Mouse (Mus musculus) mouse embryonic stem cell (cell line): ENCODE results near the gene Sec14l4.
"Not testable (repeated sequence)": the region's sequence is repeated elsewhere in the genome, so short reads cannot be mapped to it uniquely, and the experiment has no call there.

Experiments used
- in situ Hi-C, 2 experiments: fragments of 300-500 bp; cut with MboI; formaldehyde crosslinking; loops; 1 replicate in 1 of 2; 3 replicates in 1 of 2; pipeline ENCODE4 v1.14.3; 2019 to 2020; ENCODE audit warnings: low sequenced_read_pairs in 2 of 2, low pct_unique_long_range_greater_than_20kb in 1 of 2, mixed read lengths in 1 of 2; ENCODE audit not compliant: unreplicated experiment in 1 of 2

The Sec14l4 gene

DNA sequence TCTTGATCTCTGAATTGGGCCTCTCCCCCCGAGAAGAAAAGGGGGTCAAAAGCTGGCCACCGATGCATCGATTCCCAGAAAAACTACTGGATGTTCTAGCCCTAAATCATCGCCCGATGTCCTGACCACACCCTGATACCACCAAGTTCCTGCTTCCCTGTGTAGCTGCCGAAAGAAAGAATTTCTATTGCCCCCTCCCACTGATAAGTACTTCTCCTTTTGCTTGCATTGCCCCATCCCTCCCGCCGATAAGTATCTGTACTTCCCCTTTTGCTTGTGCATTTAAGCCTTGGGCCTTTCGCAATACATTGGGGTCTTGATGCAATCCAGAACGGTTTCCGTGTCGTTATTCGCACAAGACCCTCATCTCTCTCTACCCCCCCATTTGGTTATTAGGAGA, 9.2 kb upstream of the Sec14l4 start:
- in situ Hi-C loops, result not testable (repeated sequence)

DNA sequence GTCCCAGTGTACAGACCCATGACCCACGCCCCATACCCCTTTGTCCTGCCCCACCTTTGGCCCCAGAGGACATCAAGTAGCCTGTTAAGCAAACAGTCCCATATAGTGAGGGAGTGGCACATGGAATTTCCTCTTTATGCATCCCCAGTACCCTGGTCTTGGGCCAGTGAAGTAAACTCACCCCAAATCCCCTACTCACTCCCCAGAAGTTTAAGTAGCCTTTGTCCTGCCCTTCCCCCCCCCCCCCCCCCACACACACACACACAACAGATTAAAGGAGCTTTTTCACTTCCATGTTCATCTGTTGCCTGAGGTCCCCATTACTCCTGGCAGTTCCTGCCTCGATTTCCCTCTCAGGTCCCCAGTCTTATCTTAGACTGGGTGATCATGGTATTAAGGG, 7.9 kb upstream of the Sec14l4 start:
- in situ Hi-C loops, result no loop called here

DNA sequence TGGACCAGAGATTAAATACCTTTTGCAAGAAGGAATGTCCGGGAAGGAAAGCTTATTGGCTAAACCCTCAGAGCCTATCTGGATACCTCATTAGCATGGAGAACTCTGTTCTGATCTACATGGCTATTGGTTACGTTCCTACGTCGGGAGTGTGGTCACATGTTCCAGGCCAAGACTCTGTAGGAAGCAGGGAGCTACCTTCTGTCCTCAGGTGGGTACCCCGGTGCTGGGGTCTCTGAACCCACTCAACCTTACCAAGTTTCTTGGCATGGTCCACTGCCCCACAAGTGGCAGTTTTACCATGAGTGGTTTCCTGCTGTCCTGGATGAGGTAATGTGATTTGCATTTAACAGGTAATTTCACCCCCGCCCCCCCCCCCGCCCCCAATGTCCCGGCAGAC, 4.2 kb upstream of the Sec14l4 start:
- in situ Hi-C loops, result no loop called here

DNA sequence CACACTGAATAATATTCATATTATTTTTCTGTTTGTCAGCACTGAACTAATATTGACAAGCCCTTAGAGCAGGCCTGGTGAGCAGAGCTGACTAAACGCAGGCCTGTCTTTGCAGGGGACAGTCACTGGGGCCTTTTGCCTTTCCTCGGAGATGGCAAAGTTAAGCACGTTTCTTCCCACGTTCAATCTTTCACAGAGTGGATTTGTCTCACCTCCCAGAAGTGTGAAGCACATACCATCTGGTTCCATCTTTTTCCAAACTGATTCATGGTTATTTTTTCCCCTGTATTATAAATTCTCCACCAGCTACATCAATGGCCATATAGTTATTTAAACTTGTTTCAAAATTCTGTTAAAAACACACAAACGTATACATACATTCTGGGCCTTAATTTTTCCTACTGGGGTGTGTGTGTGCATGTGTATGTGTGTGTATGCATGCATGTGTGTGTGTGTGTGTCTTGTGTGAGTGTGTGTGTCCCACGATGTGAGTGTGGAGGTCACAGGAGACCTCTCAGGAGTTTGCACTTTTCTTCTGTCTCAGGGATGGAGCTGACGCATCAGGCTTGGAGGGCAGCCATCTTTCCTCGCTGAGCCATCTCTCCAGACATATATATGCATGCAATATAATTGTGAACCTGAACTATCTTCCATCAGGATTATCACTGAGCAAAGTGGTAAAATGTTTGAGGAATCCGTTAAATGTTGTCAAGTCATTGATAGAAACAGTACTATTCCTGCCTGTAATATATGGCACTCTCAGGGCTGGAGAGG, 3.5 kb upstream of the Sec14l4 start:
- in situ Hi-C loops, result no loop called here

DNA sequence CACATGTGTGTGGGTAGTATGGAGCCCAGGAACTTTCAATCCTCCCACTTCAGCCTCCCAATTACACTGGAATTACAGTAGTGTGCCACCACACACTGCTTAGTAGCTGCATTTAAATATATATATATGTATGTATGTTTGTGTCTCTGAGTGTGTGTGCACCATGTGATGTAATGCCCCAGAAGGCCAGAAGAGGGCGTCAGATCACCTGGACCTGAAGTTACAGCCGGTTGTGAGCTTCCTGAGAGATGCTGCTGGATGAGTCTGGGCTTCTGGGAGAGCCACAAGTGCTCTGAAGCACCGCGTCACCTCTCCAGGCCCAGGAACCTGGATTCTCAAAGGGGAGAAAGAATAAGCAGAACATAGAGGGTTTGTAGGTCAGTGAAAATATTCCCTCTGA, 1.9 kb upstream of the Sec14l4 start:
- in situ Hi-C loops, result no loop called here

DNA sequence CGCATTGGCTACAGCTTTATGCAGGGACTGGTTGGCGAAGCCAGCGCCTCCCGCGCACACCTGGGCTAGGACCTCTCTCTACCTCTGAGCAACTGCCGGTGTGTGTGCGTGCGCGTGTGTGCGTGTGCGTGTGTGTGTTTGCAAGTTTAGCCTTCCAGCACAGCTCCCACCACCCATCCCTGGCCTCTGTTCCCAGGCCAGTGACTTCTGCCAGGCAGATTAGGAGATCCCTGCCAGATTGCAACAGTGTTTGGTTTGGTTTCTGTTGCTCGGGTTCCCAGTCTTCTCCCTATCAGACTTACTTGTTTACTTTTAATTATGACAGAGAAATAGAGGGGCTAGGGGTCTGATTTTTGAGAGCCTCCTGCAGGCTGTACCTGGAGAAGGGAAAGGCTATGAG, 699 bp downstream of the Sec14l4 start:
- in situ Hi-C loops, result no loop called here

DNA sequence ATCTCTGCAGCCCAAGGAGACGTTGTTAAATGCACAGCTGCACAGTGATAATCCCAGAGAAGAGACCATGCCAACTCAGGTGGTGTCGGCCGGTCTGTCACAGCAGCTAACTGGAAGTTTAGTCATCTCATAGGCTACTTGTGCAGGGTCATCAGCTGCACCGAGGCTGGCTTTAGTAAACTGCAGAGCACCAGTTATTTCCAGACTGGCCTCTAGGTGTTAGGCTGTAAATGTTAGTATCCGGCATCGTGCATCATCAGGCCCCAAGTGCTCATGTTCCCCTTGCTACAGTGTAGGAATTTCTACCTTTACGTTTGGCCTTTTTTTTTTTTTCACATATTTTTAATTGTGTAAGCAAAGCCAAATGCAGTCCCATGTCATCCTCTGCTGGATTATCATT, 2.2 kb downstream of the Sec14l4 start:
- in situ Hi-C loops, result no loop called here

DNA sequence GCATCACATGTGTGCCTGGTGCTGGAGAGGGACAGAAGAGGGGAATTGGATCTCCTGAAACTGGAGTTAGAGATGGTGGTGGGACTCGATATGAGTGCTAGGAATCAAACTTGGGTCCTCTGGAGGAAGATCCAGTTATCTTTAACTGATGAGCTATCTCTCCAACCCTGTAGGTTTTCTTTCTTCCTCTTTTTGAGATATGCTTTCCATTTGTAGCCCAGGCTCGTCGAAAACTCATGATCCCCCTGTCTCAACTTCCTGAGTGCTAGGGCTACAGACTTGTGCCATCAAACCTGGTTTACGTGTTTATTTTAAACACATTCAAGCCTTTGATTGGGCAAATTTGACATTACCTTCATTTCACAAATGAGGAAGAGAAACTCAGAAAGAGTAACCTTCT, 2.9 kb downstream of the Sec14l4 start:
- in situ Hi-C loops, result no loop called here

DNA sequence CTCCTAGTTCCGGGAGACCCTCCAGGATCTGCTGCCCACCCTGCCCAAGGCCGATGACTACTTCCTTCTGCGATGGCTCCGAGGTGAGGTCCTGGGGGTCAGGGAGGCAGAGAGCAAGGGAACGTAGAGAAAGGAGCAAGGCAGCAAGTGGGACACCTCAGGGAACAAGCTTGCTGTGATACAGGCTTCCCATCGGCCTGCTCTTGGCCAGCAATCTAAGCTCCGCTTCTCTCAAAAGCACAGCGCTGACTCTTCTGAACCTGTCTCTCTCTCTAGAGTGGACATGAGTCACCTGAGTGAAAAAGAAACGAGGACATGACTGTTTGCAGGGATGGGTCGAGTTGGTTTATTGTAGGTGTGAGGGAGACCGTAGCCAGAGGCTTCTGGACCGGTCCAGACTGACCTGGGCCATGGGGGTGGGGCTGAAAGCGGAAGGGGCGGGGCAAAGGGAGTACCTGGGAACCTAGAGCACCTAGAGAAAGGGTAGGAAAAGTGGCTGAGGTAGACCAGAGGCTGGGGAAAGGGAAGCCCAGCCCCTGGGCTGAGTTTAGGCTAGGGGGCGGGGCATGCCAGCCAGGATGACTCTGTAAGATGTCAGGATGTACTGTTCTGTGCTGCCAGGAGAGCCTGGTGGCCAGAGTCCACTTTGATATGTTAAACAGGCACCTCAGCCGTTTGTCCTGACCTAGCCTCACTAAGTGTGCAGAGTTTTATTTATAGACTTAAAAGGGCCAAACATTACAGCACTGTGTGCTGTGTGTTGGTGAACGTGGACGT, 4.0 kb downstream of the Sec14l4 start:
- in situ Hi-C loops, result no loop called here

DNA sequence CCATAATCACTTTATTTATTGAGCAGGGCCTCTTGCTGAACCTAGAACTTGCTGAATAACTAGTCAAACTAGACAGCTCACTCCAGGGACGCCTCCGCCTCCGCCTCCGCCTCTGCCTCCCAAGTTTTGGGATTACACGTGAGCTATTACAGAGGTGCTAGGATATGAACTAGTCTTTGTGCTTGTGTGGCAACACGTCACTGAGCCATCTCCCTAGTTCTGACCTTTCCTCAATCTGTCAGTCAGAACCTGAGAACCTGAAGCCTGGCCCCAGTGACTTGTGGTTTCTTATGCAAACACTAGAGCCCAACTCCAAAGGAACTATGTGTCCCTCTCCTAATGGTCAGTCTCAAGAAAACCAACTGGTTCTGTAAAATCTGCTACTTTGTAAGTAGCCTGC, 4.7 kb downstream of the Sec14l4 start:
- in situ Hi-C loops, result no loop called here

DNA sequence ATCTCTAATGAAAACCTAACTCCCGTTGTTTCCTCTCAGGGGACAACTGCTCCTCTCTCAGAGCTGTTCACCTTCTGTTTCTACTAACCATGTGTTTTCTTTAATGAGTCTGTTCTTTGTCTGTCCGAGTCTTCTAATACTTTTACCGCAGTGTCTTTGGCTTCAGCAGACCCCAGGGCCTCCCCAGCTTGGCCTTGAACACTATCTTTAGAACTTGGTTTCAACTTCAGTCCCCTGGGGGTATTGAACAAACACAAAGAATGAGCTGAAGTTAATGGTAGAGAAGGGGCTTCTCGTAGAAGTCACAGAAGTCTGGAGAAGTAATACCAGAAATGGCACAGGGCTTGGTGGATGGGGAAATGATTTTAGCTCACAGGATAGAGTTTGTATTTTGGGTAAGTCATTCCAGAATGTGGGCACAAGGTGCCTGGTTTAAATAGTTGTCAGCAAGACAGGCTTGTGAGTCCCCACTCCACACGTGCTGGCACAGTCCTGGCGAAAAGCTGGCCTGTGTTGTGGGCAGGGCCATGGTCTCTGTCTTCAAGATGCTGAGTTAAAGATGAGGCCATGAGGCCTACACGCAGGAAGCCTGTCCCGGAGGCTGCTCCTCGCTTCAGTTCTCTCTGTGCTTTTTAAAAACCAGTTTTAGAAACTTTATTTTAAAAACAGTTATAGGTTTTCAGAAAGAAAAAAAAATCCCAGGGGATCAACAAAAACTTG, 5.3 kb downstream of the Sec14l4 start:
- in situ Hi-C loops, result no loop called here

DNA sequence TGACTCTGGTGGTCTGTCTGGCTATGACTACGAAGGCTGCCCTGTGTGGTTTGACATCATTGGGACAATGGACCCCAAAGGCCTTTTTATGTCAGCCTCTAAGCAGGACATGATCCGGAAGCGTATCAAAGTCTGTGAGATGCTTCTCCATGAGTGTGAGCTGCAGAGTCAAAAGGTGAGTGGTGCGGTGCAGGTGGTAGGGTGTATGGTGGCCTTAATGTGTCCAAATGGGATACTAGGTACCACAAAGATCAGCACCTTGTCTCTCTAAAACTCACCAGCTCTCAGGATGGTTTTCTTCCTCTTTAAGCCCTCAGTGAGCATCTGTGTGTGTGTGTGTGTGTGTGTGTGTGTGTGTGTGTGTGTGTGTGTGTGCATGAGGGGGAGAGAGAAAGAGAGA, 8.7 kb downstream of the Sec14l4 start:
- in situ Hi-C loops, result no loop called here

DNA sequence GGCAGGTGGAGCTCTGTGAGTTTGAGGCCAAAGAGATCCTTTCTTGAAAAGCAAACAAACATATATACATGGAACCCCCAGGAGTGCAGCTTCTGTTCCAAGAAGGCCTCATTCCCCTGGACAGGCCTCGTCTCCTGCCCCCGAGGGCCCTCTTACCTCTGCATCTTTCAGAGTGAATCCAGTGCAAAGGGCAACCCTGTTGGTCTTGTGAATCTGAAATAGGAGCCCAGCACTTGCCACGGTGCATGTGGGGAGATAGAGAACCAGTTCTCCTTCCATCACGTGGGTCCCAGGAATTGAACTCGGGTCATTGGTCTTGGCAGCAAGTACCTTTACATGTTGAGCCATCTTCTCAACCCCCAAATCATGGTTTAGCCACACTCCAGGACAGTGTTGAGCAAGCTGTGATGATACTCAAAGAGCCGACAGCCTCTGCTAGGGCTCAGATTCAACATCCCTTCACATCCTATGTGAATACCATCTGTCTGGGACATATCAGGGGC, 9.9 kb downstream of the Sec14l4 start:
- in situ Hi-C loops, result no loop called here

DNA sequence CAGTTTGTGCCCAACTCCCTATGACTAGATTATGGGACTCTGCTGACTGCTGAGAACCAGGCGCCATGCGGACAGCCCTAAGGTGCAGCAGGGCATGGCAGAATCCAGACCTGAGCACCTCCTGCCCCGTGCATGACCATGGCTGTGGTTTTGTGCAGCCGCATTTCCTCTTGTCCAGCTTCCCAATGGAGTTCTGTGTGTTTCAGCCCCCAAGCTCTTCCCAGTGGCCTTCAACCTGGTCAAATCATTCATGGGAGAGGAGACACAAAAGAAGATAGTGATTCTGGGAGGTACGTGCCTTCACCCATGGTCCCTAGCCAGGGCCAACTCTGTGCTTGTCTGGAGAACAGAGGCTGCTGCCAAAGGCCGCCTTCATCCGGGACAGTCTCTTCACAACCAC, 11.8 kb downstream of the Sec14l4 start:
- in situ Hi-C loops, result no loop called here

DNA sequence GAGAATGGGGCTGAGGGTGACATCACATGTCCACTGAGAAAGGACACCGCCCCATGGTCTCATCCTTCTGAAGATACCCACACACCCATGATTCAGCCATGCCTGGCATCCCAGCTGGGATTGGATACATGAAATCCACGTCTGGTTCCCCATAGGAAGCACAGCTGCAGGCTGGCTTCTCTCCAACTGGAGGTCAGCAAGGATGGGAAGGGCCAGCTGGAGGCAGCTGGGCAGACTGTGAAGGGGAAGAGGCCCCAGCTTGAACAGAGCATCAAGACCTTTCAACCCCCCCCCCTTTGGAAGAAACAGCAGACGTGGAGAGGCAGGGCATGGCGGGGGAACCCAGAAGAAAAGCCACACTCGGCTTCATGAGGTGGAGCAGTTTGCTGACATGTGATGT, 15.3 kb downstream of the Sec14l4 start:
- in situ Hi-C loops, result no loop called here

DNA sequence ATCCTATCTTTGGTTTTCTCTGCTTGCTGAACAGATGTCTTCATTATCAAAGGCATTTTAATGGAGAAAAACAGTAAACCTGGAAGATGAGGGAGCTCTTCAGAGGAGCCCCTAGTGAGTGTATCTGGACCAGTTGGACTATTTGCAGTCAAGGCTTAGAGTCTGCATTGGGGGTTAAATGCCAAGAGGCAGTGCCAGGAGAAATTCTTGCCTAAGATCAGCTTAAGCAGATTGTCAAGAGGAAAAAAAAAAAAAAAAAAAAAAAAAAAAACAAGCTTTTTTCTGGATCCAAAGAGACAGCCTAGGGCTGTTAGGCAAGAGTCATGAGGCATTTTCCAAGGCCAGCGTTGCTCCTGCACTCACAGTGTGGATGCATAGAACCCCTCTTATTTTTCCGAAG, 16.5 kb downstream of the Sec14l4 start:
- in situ Hi-C loops, result no loop called here

DNA sequence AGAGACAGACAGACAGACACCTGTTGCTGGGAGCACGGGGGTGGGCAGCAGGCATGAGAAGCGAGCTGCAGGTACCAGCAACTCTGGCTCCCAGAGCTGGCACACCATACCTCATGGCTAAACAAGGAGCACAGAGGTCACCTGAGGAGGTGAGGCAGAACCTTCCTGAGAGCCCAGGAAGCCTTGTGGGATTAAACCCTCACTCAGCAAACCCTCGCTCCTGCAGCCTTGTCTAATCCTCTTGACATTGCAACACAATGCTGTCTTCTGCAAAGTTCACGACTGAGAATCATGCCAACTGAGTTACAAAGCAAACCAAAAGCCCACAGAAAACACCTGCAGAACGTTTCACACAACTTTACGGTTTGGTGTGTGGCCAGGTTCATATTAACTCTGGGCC, 17.2 kb downstream of the Sec14l4 start:
- in situ Hi-C loops, result no loop called here

DNA sequence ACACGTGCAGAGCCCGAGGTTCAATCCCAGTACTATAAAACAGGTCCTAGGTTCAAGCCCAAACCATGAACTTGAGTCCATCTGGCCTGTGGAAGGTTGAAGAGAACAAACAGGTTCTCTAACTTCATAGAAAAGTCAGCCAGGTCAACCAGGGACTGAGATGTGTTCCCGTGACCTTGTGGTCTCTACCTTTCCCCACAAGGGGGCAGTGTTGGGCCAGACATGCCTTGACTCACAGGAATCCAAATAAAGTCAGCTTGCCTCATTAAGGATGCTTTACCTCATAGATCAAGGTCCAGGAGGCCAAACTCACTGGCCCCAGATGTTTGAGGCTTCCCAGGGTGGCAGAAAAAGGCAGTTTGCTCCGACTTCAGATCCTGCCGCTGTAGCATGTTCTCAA, 22.3 kb downstream of the Sec14l4 start:
- in situ Hi-C loops, result no loop called here

DNA sequence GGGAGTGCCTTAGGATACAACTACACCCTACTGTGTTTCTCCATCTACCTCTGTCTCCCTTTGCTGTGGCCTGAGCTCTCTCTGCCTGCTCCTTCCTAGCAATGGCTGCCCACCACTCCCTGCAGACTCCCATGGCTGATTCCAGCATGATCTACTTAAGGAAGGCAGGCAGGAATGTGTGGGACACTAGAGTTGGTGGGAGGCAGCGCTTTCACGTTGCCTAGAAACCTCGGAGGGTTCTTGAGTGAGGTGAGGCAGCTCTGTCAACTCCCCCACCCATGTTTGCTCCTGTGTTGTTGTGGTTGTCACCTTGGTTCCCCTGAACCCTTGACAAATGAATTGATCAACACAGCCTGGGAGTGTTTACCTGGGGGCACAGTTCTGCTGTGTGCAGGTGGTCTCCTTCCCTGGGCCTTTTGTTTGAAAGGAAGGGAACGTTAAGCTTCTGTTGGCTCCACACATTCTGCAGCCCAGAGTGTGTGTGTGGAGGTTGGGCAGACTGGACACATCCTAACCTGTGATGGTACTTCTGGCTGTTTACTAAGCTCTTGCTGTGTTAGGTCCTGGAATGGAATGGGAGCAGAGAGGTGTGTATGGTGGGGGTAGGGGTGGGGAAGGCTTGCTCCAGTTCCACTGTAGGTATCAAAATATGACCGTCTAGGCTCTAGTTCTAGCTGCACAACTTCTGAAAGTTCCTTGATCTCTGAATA, 29.8 kb downstream of the Sec14l4 start:
- in situ Hi-C loops, result no loop called here
